Mouse (Mus musculus): ENCODE results near the gene Zscan18. TPM values are rescaled to one million over a fixed set of nuclear protein-coding genes. Genes with fewer than 3 reads are reported as not detected.

Zscan18 gene
- polyA plus RNA-seq, 1 experiment = 9.5 TPM

DNA sequence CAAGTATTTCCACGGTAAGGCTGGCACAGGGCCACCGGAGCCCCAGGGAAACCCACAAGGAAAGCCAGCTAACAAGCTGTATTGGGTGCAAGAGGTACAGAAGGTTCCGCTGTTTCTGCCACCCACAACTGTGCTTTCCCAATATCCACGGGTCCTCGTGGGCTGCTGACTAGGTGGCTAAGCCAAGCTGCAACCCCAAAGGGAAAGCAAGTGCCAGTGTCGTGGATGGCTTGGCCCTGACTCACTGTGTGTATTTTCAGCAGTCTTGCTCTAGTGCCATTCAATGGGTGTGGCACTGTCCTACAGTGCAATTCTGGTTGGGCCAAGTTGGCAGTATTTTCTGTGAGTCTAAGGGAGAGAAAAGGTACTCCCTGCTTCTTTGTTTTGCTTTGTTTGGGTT is 16.1 kb downstream of the Zscan18 start:
- Histone ChIP-seq H3K9me3 (replicated peaks; ENCODE audit: control insufficient read depth, insufficient read depth, low read length, poor library complexity, severe bottlenecking) (no peaks in the 10 kb centered on the region), H3K27me3 (ENCODE audit: control insufficient read depth, insufficient read depth, low read length, poor library complexity, severe bottlenecking) (no peaks in the 10 kb centered on the region), H3K27ac (ENCODE audit: insufficient read depth, low read length) (no peak overlapping the region), H3K9ac (ENCODE audit: low read depth, poor library complexity, severe bottlenecking) (no peak overlapping the region), H3K36me3 (ENCODE audit: control insufficient read depth, insufficient read depth, low read length, poor library complexity, severe bottlenecking) (no peaks in the 10 kb centered on the region), H3K4me1 (ENCODE audit: control insufficient read depth, insufficient read depth, low read length) (no peaks in the 10 kb centered on the region), H3K4me3 (ENCODE audit: low read depth, low read length) (no peak overlapping the region)
- no peak for TF ChIP-seq POLR2A (IDR thresholded peaks at IDR 0.05; ENCODE audit: insufficient read depth, low read length)
- TF ChIP-seq EP300 (IDR thresholded peaks at IDR 0.05; ENCODE audit: insufficient read depth, low read depth, low read length) = no peak
- TF ChIP-seq CTCF (IDR thresholded peaks at IDR 0.05; ENCODE audit: low read depth, low read length) = no peak

- H3K9me3 ChIP-seq (replicated peaks; ENCODE audit: control insufficient read depth, insufficient read depth, low read length, poor library complexity, severe bottlenecking) = no peaks in the 10 kb centered on the region
- no peak overlapping the region for H3K27ac ChIP-seq (ENCODE audit: insufficient read depth, low read length)
- no peaks in the 10 kb centered on the region for H3K27me3 ChIP-seq (ENCODE audit: control insufficient read depth, insufficient read depth, low read length, poor library complexity, severe bottlenecking)
- TF ChIP-seq POLR2A (IDR thresholded peaks at IDR 0.05; ENCODE audit: insufficient read depth, low read length) (no peak), EP300 (IDR thresholded peaks at IDR 0.05; ENCODE audit: insufficient read depth, low read depth, low read length) (no peak), CTCF (IDR thresholded peaks at IDR 0.05; ENCODE audit: low read depth, low read length) (no peak)
- H3K36me3 ChIP-seq (ENCODE audit: control insufficient read depth, insufficient read depth, low read length, poor library complexity, severe bottlenecking) = no peaks in the 10 kb centered on the region
- H3K4me1 ChIP-seq (ENCODE audit: control insufficient read depth, insufficient read depth, low read length) = no peaks in the 10 kb centered on the region
- H3K9ac ChIP-seq (ENCODE audit: low read depth, poor library complexity, severe bottlenecking) = peak overlapping the region; percentile 52
- H3K4me3 ChIP-seq (ENCODE audit: low read depth, low read length) = peak overlapping the region; percentile 77
Observed at GRCm38 (mm10) chr7:12780151-12780830, 23.1 kb downstream of the Zscan18 start.

- H3K9ac ChIP-seq (ENCODE audit: low read depth, poor library complexity, severe bottlenecking) = peak overlapping the region; percentile 52
- TF ChIP-seq POLR2A (IDR thresholded peaks at IDR 0.05; ENCODE audit: insufficient read depth, low read length) (no peak), EP300 (IDR thresholded peaks at IDR 0.05; ENCODE audit: insufficient read depth, low read depth, low read length) (no peak), CTCF (IDR thresholded peaks at IDR 0.05; ENCODE audit: low read depth, low read length) (no peak)
- H3K9me3 ChIP-seq (replicated peaks; ENCODE audit: control insufficient read depth, insufficient read depth, low read length, poor library complexity, severe bottlenecking) = no peaks in the 10 kb centered on the region
- H3K4me3 ChIP-seq (ENCODE audit: low read depth, low read length) = peak overlapping the region; percentile 77
- H3K27me3 ChIP-seq (ENCODE audit: control insufficient read depth, insufficient read depth, low read length, poor library complexity, severe bottlenecking) = no peaks in the 10 kb centered on the region
- H3K4me1 ChIP-seq (ENCODE audit: control insufficient read depth, insufficient read depth, low read length) = no peaks in the 10 kb centered on the region
- H3K36me3 ChIP-seq (ENCODE audit: control insufficient read depth, insufficient read depth, low read length, poor library complexity, severe bottlenecking) = peaks cover 2% of the 10 kb centered on the region
- H3K27ac ChIP-seq (ENCODE audit: insufficient read depth, low read length) = no peak overlapping the region
Observed at GRCm38 (mm10) chr7:12779782-12780150, 23.7 kb downstream of the Zscan18 start.

- Histone ChIP-seq H3K36me3 (ENCODE audit: control insufficient read depth, insufficient read depth, low read length, poor library complexity, severe bottlenecking) (peaks cover 6% of the 10 kb centered on the region), H3K9ac (ENCODE audit: low read depth, poor library complexity, severe bottlenecking) (no peak overlapping the region), H3K9me3 (replicated peaks; ENCODE audit: control insufficient read depth, insufficient read depth, low read length, poor library complexity, severe bottlenecking) (no peaks in the 10 kb centered on the region), H3K27me3 (ENCODE audit: control insufficient read depth, insufficient read depth, low read length, poor library complexity, severe bottlenecking) (no peaks in the 10 kb centered on the region), H3K4me3 (ENCODE audit: low read depth, low read length) (no peak overlapping the region), H3K27ac (ENCODE audit: insufficient read depth, low read length) (no peak overlapping the region), H3K4me1 (ENCODE audit: control insufficient read depth, insufficient read depth, low read length) (no peaks in the 10 kb centered on the region)
- TF ChIP-seq EP300 (IDR thresholded peaks at IDR 0.05; ENCODE audit: insufficient read depth, low read depth, low read length) (no peak), CTCF (IDR thresholded peaks at IDR 0.05; ENCODE audit: low read depth, low read length) (no peak), POLR2A (IDR thresholded peaks at IDR 0.05; ENCODE audit: insufficient read depth, low read length) (no peak)
Observed at GRCm38 (mm10) chr7:12779141-12779540, 24.3 kb downstream of the Zscan18 start.

DNA sequence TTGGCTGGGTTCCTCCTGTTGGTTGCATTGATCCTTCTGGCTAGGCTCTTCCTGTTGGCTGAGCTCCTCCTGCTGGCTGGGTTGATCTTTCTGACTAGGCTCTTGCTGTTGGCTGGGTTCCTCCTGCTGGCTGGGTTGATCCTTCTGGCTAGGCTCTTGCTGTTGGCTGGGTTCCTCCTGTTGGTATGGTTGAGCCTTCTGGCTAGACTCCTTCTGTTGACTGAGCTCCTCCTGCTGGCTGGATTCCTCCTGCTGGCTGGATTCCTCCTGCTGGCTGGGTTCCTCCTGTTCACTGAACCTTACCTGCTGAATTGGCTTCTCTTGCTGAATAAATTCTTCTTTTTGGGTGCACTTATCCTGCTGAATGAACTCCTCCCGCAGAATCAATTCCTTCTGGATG is 28.8 kb downstream of the Zscan18 start:
- H3K4me3 ChIP-seq (ENCODE audit: low read depth, low read length) = no peak overlapping the region
- TF ChIP-seq EP300 (IDR thresholded peaks at IDR 0.05; ENCODE audit: insufficient read depth, low read depth, low read length) (no peak), CTCF (IDR thresholded peaks at IDR 0.05; ENCODE audit: low read depth, low read length) (no peak)
- peaks cover 17% of the 10 kb centered on the region for H3K36me3 ChIP-seq (ENCODE audit: control insufficient read depth, insufficient read depth, low read length, poor library complexity, severe bottlenecking)
- no peaks in the 10 kb centered on the region for H3K9me3 ChIP-seq (replicated peaks; ENCODE audit: control insufficient read depth, insufficient read depth, low read length, poor library complexity, severe bottlenecking)
- no peak overlapping the region for H3K27ac ChIP-seq (ENCODE audit: insufficient read depth, low read length)
- no peak overlapping the region for H3K9ac ChIP-seq (ENCODE audit: low read depth, poor library complexity, severe bottlenecking)
- no peaks in the 10 kb centered on the region for H3K27me3 ChIP-seq (ENCODE audit: control insufficient read depth, insufficient read depth, low read length, poor library complexity, severe bottlenecking)
- no peaks in the 10 kb centered on the region for H3K4me1 ChIP-seq (ENCODE audit: control insufficient read depth, insufficient read depth, low read length)

DNA sequence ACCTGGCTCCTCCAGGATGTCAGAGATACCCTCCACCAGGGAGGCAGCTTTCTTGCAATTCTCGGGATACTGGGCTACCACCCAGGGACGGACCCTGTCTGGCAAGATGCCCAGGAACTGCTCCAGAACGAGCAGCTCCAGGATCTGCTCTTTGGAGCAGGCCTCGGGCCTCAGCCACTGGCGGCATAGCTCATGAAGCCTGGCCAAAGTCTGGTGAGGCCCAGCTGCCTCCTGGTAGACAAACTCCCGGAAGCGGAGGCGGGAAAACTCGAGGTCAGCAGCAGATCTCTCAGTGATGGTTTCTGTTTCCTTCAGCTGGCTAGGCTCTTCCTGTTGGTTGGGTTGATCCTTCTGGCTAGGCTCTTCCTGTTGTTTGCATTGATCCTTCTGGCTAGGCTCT is 29.3 kb downstream of the Zscan18 start:
- no peaks in the 10 kb centered on the region for H3K27me3 ChIP-seq (ENCODE audit: control insufficient read depth, insufficient read depth, low read length, poor library complexity, severe bottlenecking)
- H3K4me3 ChIP-seq (ENCODE audit: low read depth, low read length) = no peak overlapping the region
- TF ChIP-seq CTCF (IDR thresholded peaks at IDR 0.05; ENCODE audit: low read depth, low read length) (no peak), EP300 (IDR thresholded peaks at IDR 0.05; ENCODE audit: insufficient read depth, low read depth, low read length) (no peak), POLR2A (IDR thresholded peaks at IDR 0.05; ENCODE audit: insufficient read depth, low read length) (no peak)
- H3K9me3 ChIP-seq (replicated peaks; ENCODE audit: control insufficient read depth, insufficient read depth, low read length, poor library complexity, severe bottlenecking) = no peaks in the 10 kb centered on the region
- H3K4me1 ChIP-seq (ENCODE audit: control insufficient read depth, insufficient read depth, low read length) = no peaks in the 10 kb centered on the region
- H3K9ac ChIP-seq (ENCODE audit: low read depth, poor library complexity, severe bottlenecking) = no peak overlapping the region
- no peak overlapping the region for H3K27ac ChIP-seq (ENCODE audit: insufficient read depth, low read length)
- peaks cover 19% of the 10 kb centered on the region for H3K36me3 ChIP-seq (ENCODE audit: control insufficient read depth, insufficient read depth, low read length, poor library complexity, severe bottlenecking)

All from ES-Bruce4 (cell line).